Mouse (Mus musculus): ENCODE results near the gene Pfn1.

Gene Pfn1

GRCm38 (mm10) chr11:70654198-70654922 lies at the start of gene Pfn1:
Gene Pfn1 (minus strand): TSS chr11:70654644.
- DNase-seq = peak; percentile 85 to 88

- peak; percentile 43 to 71 for DNase-seq
These were observed 48.3 kb upstream of the Pfn1 start for GRCm38 (mm10) chr11:70702781-70703180.

- no peak for DNase-seq
These were observed 47.7 kb upstream of the Pfn1 start for GRCm38 (mm10) chr11:70701984-70702733.

GRCm38 (mm10) chr11:70701221-70701955 lies 46.9 kb upstream of the Pfn1 start:
- peak in 1 of 2 experiments; percentile 46 for DNase-seq

- peak; percentile 81 to 86 for DNase-seq
These were observed 46.2 kb upstream of the Pfn1 start for GRCm38 (mm10) chr11:70700613-70701012.

GRCm38 (mm10) chr11:70699722-70700556 lies 45.5 kb upstream of the Pfn1 start, which contains the start of the genes Inca1 and Kif1c:
Gene Inca1 (minus strand): TSS chr11:70700155.
Gene Kif1c (plus strand): TSS chr11:70700548.
- peak; percentile 96 to 97 for DNase-seq

- no peak for DNase-seq
These were observed 44.6 kb upstream of the Pfn1 start for GRCm38 (mm10) chr11:70699051-70699450.

- no peak for DNase-seq
These were observed 42.9 kb upstream of the Pfn1 start for GRCm38 (mm10) chr11:70697376-70697775.

- DNase-seq = no peak
These were observed 39.1 kb upstream of the Pfn1 start for GRCm38 (mm10) chr11:70693504-70693903.

GRCm38 (mm10) chr11:70689578-70689977 lies 35.1 kb upstream of the Pfn1 start:
- no peak for DNase-seq

- DNase-seq = no peak
These were observed 33.9 kb upstream of the Pfn1 start for GRCm38 (mm10) chr11:70688372-70688771.

- DNase-seq = peak; percentile 92 to 93
These were observed 33.3 kb upstream of the Pfn1 start, which contains the start of gene Camta2 for GRCm38 (mm10) chr11:70687601-70688199. Gene Camta2 (minus strand): TSS chr11:70688105.

GRCm38 (mm10) chr11:70686901-70687566 lies 32.6 kb upstream of the Pfn1 start:
- DNase-seq = peak; percentile 44

GRCm38 (mm10) chr11:70683640-70684039 lies 29.2 kb upstream of the Pfn1 start:
- no peak for DNase-seq

- DNase-seq = peak in 1 of 2 experiments; percentile 63
These were observed 27.6 kb upstream of the Pfn1 start for GRCm38 (mm10) chr11:70681897-70682581.

GRCm38 (mm10) chr11:70681170-70681569 lies 26.7 kb upstream of the Pfn1 start:
- DNase-seq = no peak

- DNase-seq = peak; percentile 58 to 62
These were observed 25.4 kb upstream of the Pfn1 start for GRCm38 (mm10) chr11:70679894-70680293.

- no peak for DNase-seq
These were observed 24.9 kb upstream of the Pfn1 start for GRCm38 (mm10) chr11:70679361-70679760.

GRCm38 (mm10) chr11:70678576-70678975 lies 24.1 kb upstream of the Pfn1 start:
- DNase-seq = no peak

GRCm38 (mm10) chr11:70678092-70678491 lies 23.6 kb upstream of the Pfn1 start:
- DNase-seq = no peak

GRCm38 (mm10) chr11:70674501-70674900 lies 20.1 kb upstream of the Pfn1 start:
- DNase-seq = no peak

Measured in lung, postnatal 4 days (tissue).